Mouse (Mus musculus): Measurements from ENCODE around the gene Rab37. TPM values are rescaled to one million over a fixed set of nuclear protein-coding genes. Genes with fewer than 3 reads are reported as not detected.

Gene Rab37
- polyA plus RNA-seq, 1 experiment from 2014 or later = 1.3 TPM

GRCm38 (mm10) chr11:115129508-115130126 lies 38.4 kb downstream of the Rab37 start:
- WGBS = 85% methylated on average over 13 of the region's 13 CpGs
- ATAC-seq (ENCODE audit: insufficient number of reproducible peaks, insufficient read depth, low FRiP score, low read depth) = no peak

GRCm38 (mm10) chr11:115131768-115132381 lies 40.6 kb downstream of the Rab37 start:
- Histone ChIP-seq H3K9me3 (ENCODE audit: control insufficient read depth, low read depth, low read length) (no peaks in the 10 kb centered on the region), H3K36me3 (ENCODE audit: control insufficient read depth, insufficient read depth, low read length) (no peaks in the 10 kb centered on the region), H3K27me3 (ENCODE audit: control insufficient read depth, insufficient read depth, low read length) (no peaks in the 10 kb centered on the region), H3K4me3 (ENCODE audit: low read depth, low read length) (no peak overlapping the region), H3K4me1 (ENCODE audit: control insufficient read depth, insufficient read depth, low read length) (no peaks in the 10 kb centered on the region), H3K27ac (ENCODE audit: low read length) (no peak overlapping the region), H3K9ac (replicated peaks; ENCODE audit: low read depth, low read length) (no peak overlapping the region), H3K4me2 (replicated peaks; ENCODE audit: low read depth, low read length) (no peak overlapping the region)
- no peak for ATAC-seq (ENCODE audit: insufficient number of reproducible peaks, insufficient read depth, low FRiP score, low read depth)
- WGBS = 70% methylated on average over 8 of the region's 8 CpGs

More at GRCm38 (mm10) chr11:115129508-115130126, 38.4 kb downstream of the Rab37 start:
- Histone ChIP-seq H3K27me3 (ENCODE audit: control insufficient read depth, insufficient read depth, low read length) (no peaks in the 10 kb centered on the region), H3K27ac (ENCODE audit: low read length) (no peak overlapping the region), H3K4me3 (ENCODE audit: low read depth, low read length) (no peak overlapping the region), H3K4me2 (replicated peaks; ENCODE audit: low read depth, low read length) (no peak overlapping the region), H3K9me3 (ENCODE audit: control insufficient read depth, low read depth, low read length) (no peaks in the 10 kb centered on the region), H3K4me1 (ENCODE audit: control insufficient read depth, insufficient read depth, low read length) (no peaks in the 10 kb centered on the region), H3K9ac (replicated peaks; ENCODE audit: low read depth, low read length) (no peak overlapping the region), H3K36me3 (ENCODE audit: control insufficient read depth, insufficient read depth, low read length) (no peaks in the 10 kb centered on the region)

- 75% methylated on average over 8 of the region's 8 CpGs for WGBS
- Histone ChIP-seq H3K4me2 (replicated peaks; ENCODE audit: low read depth, low read length) (no peak within 1 kb of the TSS), H3K27me3 (ENCODE audit: control insufficient read depth, insufficient read depth, low read length) (no peaks in the 10 kb centered on the region), H3K27ac (ENCODE audit: low read length) (no peak within 1 kb of the TSS), H3K4me3 (ENCODE audit: low read depth, low read length) (no peak within 1 kb of the TSS), H3K36me3 (ENCODE audit: control insufficient read depth, insufficient read depth, low read length) (no peaks in the 10 kb centered on the region), H3K9me3 (ENCODE audit: control insufficient read depth, low read depth, low read length) (no peaks in the 10 kb centered on the region), H3K9ac (replicated peaks; ENCODE audit: low read depth, low read length) (no peak within 1 kb of the TSS), H3K4me1 (ENCODE audit: control insufficient read depth, insufficient read depth, low read length) (no peaks in the 10 kb centered on the region)
- ATAC-seq (ENCODE audit: insufficient number of reproducible peaks, insufficient read depth, low FRiP score, low read depth) = no peak
These were observed 42.6 kb downstream of the Rab37 start, which contains the start of gene Cd300lf for GRCm38 (mm10) chr11:115133800-115134199. TSS of gene Cd300lf (minus strand) at chr11:115133992.

- Histone ChIP-seq H3K27ac (ENCODE audit: low read length) (no peak overlapping the region), H3K27me3 (ENCODE audit: control insufficient read depth, insufficient read depth, low read length) (no peaks in the 10 kb centered on the region), H3K9me3 (ENCODE audit: control insufficient read depth, low read depth, low read length) (no peaks in the 10 kb centered on the region), H3K36me3 (ENCODE audit: control insufficient read depth, insufficient read depth, low read length) (no peaks in the 10 kb centered on the region), H3K4me3 (ENCODE audit: low read depth, low read length) (no peak overlapping the region), H3K4me2 (replicated peaks; ENCODE audit: low read depth, low read length) (no peak overlapping the region), H3K4me1 (ENCODE audit: control insufficient read depth, insufficient read depth, low read length) (no peaks in the 10 kb centered on the region), H3K9ac (replicated peaks; ENCODE audit: low read depth, low read length) (no peak overlapping the region)
- ATAC-seq (ENCODE audit: insufficient number of reproducible peaks, insufficient read depth, low FRiP score, low read depth) = no peak
- WGBS = 80% methylated on average over 5 of the region's 5 CpGs
These were observed 47.5 kb downstream of the Rab37 start for GRCm38 (mm10) chr11:115138597-115139262.

- H3K36me3 ChIP-seq (ENCODE audit: control insufficient read depth, insufficient read depth, low read length) = no peaks in the 10 kb centered on the region
- ATAC-seq (ENCODE audit: insufficient number of reproducible peaks, insufficient read depth, low FRiP score, low read depth) = no peak
- H3K4me2 ChIP-seq (replicated peaks; ENCODE audit: low read depth, low read length) = no peak overlapping the region
These were observed 50.7 kb downstream of the Rab37 start for GRCm38 (mm10) chr11:115141970-115142369.

GRCm38 (mm10) chr11:115147813-115148212 lies 56.6 kb downstream of the Rab37 start:
- H3K27me3 ChIP-seq (ENCODE audit: control insufficient read depth, insufficient read depth, low read length) = no peaks in the 10 kb centered on the region
- H3K4me2 ChIP-seq (replicated peaks; ENCODE audit: low read depth, low read length) = no peak overlapping the region
- H3K4me3 ChIP-seq (ENCODE audit: low read depth, low read length) = no peak overlapping the region
- H3K9ac ChIP-seq (replicated peaks; ENCODE audit: low read depth, low read length) = no peak overlapping the region
- no peaks in the 10 kb centered on the region for H3K36me3 ChIP-seq (ENCODE audit: control insufficient read depth, insufficient read depth, low read length)
- WGBS = 83% methylated on average over 4 of the region's 4 CpGs
- ATAC-seq (ENCODE audit: insufficient number of reproducible peaks, insufficient read depth, low FRiP score, low read depth) = no peak
- no peak overlapping the region for H3K27ac ChIP-seq (ENCODE audit: low read length)
- no peaks in the 10 kb centered on the region for H3K9me3 ChIP-seq (ENCODE audit: control insufficient read depth, low read depth, low read length)
- 0 out of 2 replicates have a peak, but pooled peaks cover 4% of the 10 kb centered on the region for H3K4me1 ChIP-seq (ENCODE audit: control insufficient read depth, insufficient read depth, low read length)

More at GRCm38 (mm10) chr11:115141970-115142369, 50.7 kb downstream of the Rab37 start:
- H3K4me3 ChIP-seq (ENCODE audit: low read depth, low read length) = no peak overlapping the region
- H3K4me1 ChIP-seq (ENCODE audit: control insufficient read depth, insufficient read depth, low read length) = no peaks in the 10 kb centered on the region
- no peak overlapping the region for H3K9ac ChIP-seq (replicated peaks; ENCODE audit: low read depth, low read length)
- no peaks in the 10 kb centered on the region for H3K27me3 ChIP-seq (ENCODE audit: control insufficient read depth, insufficient read depth, low read length)
- WGBS = 82% methylated on average over 2 of the region's 2 CpGs
- H3K27ac ChIP-seq (ENCODE audit: low read length) = no peak overlapping the region
- no peaks in the 10 kb centered on the region for H3K9me3 ChIP-seq (ENCODE audit: control insufficient read depth, low read depth, low read length)

GRCm38 (mm10) chr11:115150741-115151254 lies 59.6 kb downstream of the Rab37 start:
- Histone ChIP-seq H3K4me2 (replicated peaks; ENCODE audit: low read depth, low read length) (no peak overlapping the region), H3K36me3 (ENCODE audit: control insufficient read depth, insufficient read depth, low read length) (no peaks in the 10 kb centered on the region), H3K4me3 (ENCODE audit: low read depth, low read length) (no peak overlapping the region), H3K9me3 (ENCODE audit: control insufficient read depth, low read depth, low read length) (no peaks in the 10 kb centered on the region), H3K27ac (ENCODE audit: low read length) (no peak overlapping the region), H3K9ac (replicated peaks; ENCODE audit: low read depth, low read length) (no peak overlapping the region), H3K27me3 (ENCODE audit: control insufficient read depth, insufficient read depth, low read length) (peaks cover 4% of the 10 kb centered on the region), H3K4me1 (ENCODE audit: control insufficient read depth, insufficient read depth, low read length) (peaks cover 11% of the 10 kb centered on the region; the same call in 1 of the 2 replicates)
- ATAC-seq (ENCODE audit: insufficient number of reproducible peaks, insufficient read depth, low FRiP score, low read depth) = no peak
- 50% methylated on average over 6 of the region's 6 CpGs for WGBS

- Histone ChIP-seq H3K9me3 (ENCODE audit: control insufficient read depth, low read depth, low read length) (no peaks in the 10 kb centered on the region), H3K36me3 (ENCODE audit: control insufficient read depth, insufficient read depth, low read length) (no peaks in the 10 kb centered on the region), H3K4me3 (ENCODE audit: low read depth, low read length) (no peak overlapping the region; the same call in 1 of the 2 replicates), H3K4me1 (ENCODE audit: control insufficient read depth, insufficient read depth, low read length) (peaks cover 11% of the 10 kb centered on the region; the same call in 1 of the 2 replicates), H3K27ac (ENCODE audit: low read length) (no peak overlapping the region), H3K4me2 (replicated peaks; ENCODE audit: low read depth, low read length) (peak overlapping the region; percentile 39), H3K9ac (replicated peaks; ENCODE audit: low read depth, low read length) (no peak overlapping the region), H3K27me3 (ENCODE audit: control insufficient read depth, insufficient read depth, low read length) (peaks cover 4% of the 10 kb centered on the region)
- WGBS = 5% methylated on average over 15 of the region's 15 CpGs
- ATAC-seq (ENCODE audit: insufficient number of reproducible peaks, insufficient read depth, low FRiP score, low read depth) = no peak
These were observed 60.7 kb downstream of the Rab37 start for GRCm38 (mm10) chr11:115151755-115152429.

Data from stomach, embryonic 14.5 days (tissue).